Mouse (Mus musculus) liver, postnatal 0 days (tissue): ENCODE results near the gene Nedd9.
A peak's percentile ranks its signal among the peaks of the same experiment; 100 is the strongest.

Experiments
- CTCF ChIP-seq: sonication (generic); IDR thresholded peaks from 2 replicates; pipeline ENCODE4 v1.5.1; 2016; ENCODE audit warnings: antibody characterized with exemption, low read depth
- EP300 ChIP-seq: IDR thresholded peaks from 2 replicates; pipeline ENCODE4 v1.6.1; 2016; ENCODE audit warnings: antibody characterized with exemption, low read depth, mild to moderate bottlenecking

DNA sequence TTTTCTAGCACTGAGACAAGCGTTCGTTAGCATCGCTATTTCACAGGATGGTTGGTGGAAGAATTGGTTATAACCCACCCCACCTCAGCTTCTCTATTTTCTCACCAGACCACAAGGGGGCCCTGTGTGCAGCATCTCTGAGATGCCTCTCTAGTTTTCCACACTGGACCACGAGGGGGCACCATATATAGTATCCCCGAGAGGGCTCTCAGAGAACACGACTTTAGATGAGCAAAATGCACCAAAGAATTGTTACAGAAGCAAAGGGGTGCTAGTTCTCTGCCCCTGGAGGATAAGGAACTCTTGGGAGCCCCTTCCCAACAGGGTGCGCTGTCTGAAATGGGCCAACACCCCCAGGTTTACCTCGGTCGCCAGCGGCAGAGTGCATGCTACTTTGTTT is 184.4 kb downstream of the Nedd9 start:
- TF ChIP-seq CTCF = peak; percentile 91
- no peak for TF ChIP-seq EP300
